Comparison of ENCODE assay signal across 22 mouse cellular contexts in genomic region chr7:99799118-99799517, GRCm38 (mm10). TPM values are rescaled to one million over a fixed set of nuclear protein-coding genes. Genes with fewer than 3 reads are reported as not detected.
"Had no signal": no experiment of that assay in that cellular context is flagged by ENCODE, and none has a peak within 500 bp of the region (broad histone marks: within the 10 kb centered on the region; RNA-seq: fewer than 3 reads in every experiment).

No protein-coding gene starts in this region.

- H3K9me3 ChIP-seq: limb, embryonic 15.5 days; lung, embryonic 15.5 days; midbrain, embryonic 12.5 days; neural tube, embryonic 13.5 days had no signal

- H3K27me3 ChIP-seq: limb, embryonic 15.5 days; neural tube, embryonic 13.5 days had no signal

- DNase-seq: kidney, adult 8-10 months; kidney, postnatal 25 days; lung, postnatal 14 days; right cerebral cortex, postnatal 25 days; thymus, adult 18-20 months; thymus, postnatal 14 days had no signal

- H3K36me3 ChIP-seq: limb, embryonic 15.5 days; lung, embryonic 15.5 days; midbrain, embryonic 12.5 days; neural tube, embryonic 13.5 days had no signal

- H3K4me2 ChIP-seq: limb, embryonic 15.5 days; lung, embryonic 15.5 days; midbrain, embryonic 12.5 days; neural tube, embryonic 13.5 days had no signal

- ATAC-seq: intestine, embryonic 16.5 days; midbrain, embryonic 16.5 days had no signal

- H3K9ac ChIP-seq: limb, embryonic 15.5 days; lung, embryonic 15.5 days; midbrain, embryonic 12.5 days; neural tube, embryonic 13.5 days had no signal

- H3K27ac ChIP-seq: limb, embryonic 15.5 days; lung, embryonic 15.5 days; macrophage; midbrain, embryonic 12.5 days; neural tube, embryonic 13.5 days had no signal

- H3K4me3 ChIP-seq: limb, embryonic 15.5 days; lung, embryonic 15.5 days; megakaryocyte, embryonic 14.5 days; midbrain, embryonic 12.5 days; neural tube, embryonic 13.5 days had no signal

RNA-seq across cellular contexts. Expression of gene Olfr521, which starts 35.8 kb away (rescaled TPM):
- total RNA-seq: layer of hippocampus, adult 18-20 months; layer of hippocampus, postnatal 14 days; left cerebral cortex, adult 18-20 months; left cerebral cortex, postnatal 14 days had no signal
- polyA plus RNA-seq: intestine, embryonic 16.5 days; kidney, embryonic 16.5 days; limb, embryonic 11.5 days; limb, embryonic 15.5 days; lung, embryonic 15.5 days; macrophage; midbrain, embryonic 12.5 days; midbrain, embryonic 16.5 days; neural tube, embryonic 13.5 days; small intestine, adult 2 months; stomach, embryonic 14.5 days had no signal

RNA-seq across cellular contexts. Expression of gene Xrra1, which starts 59.8 kb away (rescaled TPM):
- polyA plus RNA-seq: small intestine, adult 2 months had no signal
